Mouse (Mus musculus) liver, embryonic 14.5 days (tissue): ENCODE results near the gene Nt5dc3. TPM values are rescaled to one million over a fixed set of nuclear protein-coding genes. Genes with fewer than 3 reads are reported as not detected.

Source experiments
- ATAC-seq: fragments of 200-750 bp; cut with Nextera tagmentation; 2 replicates; pipeline ENCODE4 v1.8.0; 2017; ENCODE audit warnings: moderate number of reproducible peaks, mild to moderate bottlenecking, moderate library complexity; ENCODE audit not compliant: insufficient read depth
- DNase-seq, 3 experiments: peaks; one replicate each; pipeline ENCODE4 v3.0.0-alpha.2; 2012 to 2013; ENCODE audit warnings: low read depth in 3 of 3, low spot score in 3 of 3
- H3K27ac ChIP-seq: fragments of 300-500 bp; sonication (generic); 2 replicates; pipeline ENCODE4 v1.5.1; 2014; ENCODE audit warnings: moderate library complexity, mild to moderate bottlenecking, control low read depth, inconsistent platforms
- H3K27me3 ChIP-seq: fragments of 300-500 bp; sonication (generic); 2 replicates; pipeline ENCODE4 v1.6.1; 2014; ENCODE audit warnings: mild to moderate bottlenecking, low read length, moderate library complexity; ENCODE audit not compliant: control insufficient read depth, insufficient read depth
- H3K36me3 ChIP-seq: fragments of 300-500 bp; sonication (generic); replicated peaks from 2 replicates; pipeline ENCODE4 v1.6.1; 2014; ENCODE audit warnings: low read depth; ENCODE audit not compliant: control insufficient read depth, insufficient read depth
- H3K4me1 ChIP-seq, 2 experiments: fragments of 200-500 bp in 1 of 2; fragments of 300-500 bp in 1 of 2; sonication (generic) in 1 of 2; replicated peaks; 2 replicates each; pipeline ENCODE4 v1.6.1; 2012 to 2014; ENCODE audit warnings: antibody characterized with exemption in 1 of 2, inconsistent platforms in 1 of 2, low read length in 1 of 2; ENCODE audit not compliant: control insufficient read depth in 2 of 2, insufficient read depth in 2 of 2
- H3K4me2 ChIP-seq: fragments of 300-500 bp; sonication (generic); 2 replicates; pipeline ENCODE4 v1.6.1; 2014; ENCODE audit warnings: low read depth, mild to moderate bottlenecking, control low read depth, moderate library complexity
- H3K4me3 ChIP-seq, 2 experiments: fragments of 200-500 bp in 1 of 2; fragments of 300-500 bp in 1 of 2; sonication (generic) in 1 of 2; 2 replicates each; pipeline ENCODE4 v1.5.1; 2012 to 2014; ENCODE audit warnings: low read depth in 2 of 2, low read length in 2 of 2, mild to moderate bottlenecking in 2 of 2, control low read depth in 1 of 2, inconsistent platforms in 1 of 2, moderate library complexity in 1 of 2; ENCODE audit not compliant: insufficient read depth in 1 of 2
- H3K9ac ChIP-seq: fragments of 300-500 bp; sonication (generic); replicated peaks from 2 replicates; pipeline ENCODE4 v1.6.1; 2014; ENCODE audit warnings: mild to moderate bottlenecking, control low read depth, moderate library complexity
- H3K9me3 ChIP-seq: fragments of 300-500 bp; sonication (generic); 2 replicates; pipeline ENCODE4 v1.6.1; 2016; ENCODE audit warnings: low read length, mixed read lengths; ENCODE audit not compliant: control insufficient read depth
- CTCF ChIP-seq: IDR thresholded peaks from 2 replicates; pipeline ENCODE4 v1.5.1; 2016; ENCODE audit warnings: antibody characterized with exemption, low read depth, control low read depth
- EP300 ChIP-seq: IDR thresholded peaks from 2 replicates; pipeline ENCODE4 v1.6.1; 2016; ENCODE audit warnings: antibody characterized with exemption, low read depth
- whole genome bisulfite sequencing: fragments of 180-500 bp; shearing (Covaris S2); extraction: QIAGEN DNeasy Blood & Tissue Kit; methylation state at CpG from one replicate; pipeline ENCODE4 v1.1.7; 2014; ENCODE audit not compliant: insufficient replicate concordance; 5-methylcytosine and 5-hydroxymethylcytosine counted together
- polyA plus RNA-seq, 2 experiments: library from polyadenylated mRNA; depleted of rRNA in 1 of 2; stranded (reverse) in 1 of 2; unstranded in 1 of 2; fragments of >200 nt; fragmentation: Nextera tagmentation in 1 of 2; extraction: Ambion mirVana in 1 of 2; gene quantifications; 2 replicates each; pipeline versions ENCODE4 v1.2.1 to v1.2.3; 2012 to 2014

Nt5dc3 gene
- polyA plus RNA-seq, 2 experiments = 0.46 to 0.89 TPM

GRCm38 (mm10) chr10:86789146-86789672, 10.4 kb downstream of the Nt5dc3 start:
- no peaks in the 10 kb centered on the region for H3K9me3 ChIP-seq
- H3K4me3 ChIP-seq = no peak overlapping the region
- H3K27me3 ChIP-seq = no peaks in the 10 kb centered on the region
- ATAC-seq = no peak
- DNase-seq = no peak
- H3K36me3 ChIP-seq = no peaks in the 10 kb centered on the region
- no peak overlapping the region for H3K27ac ChIP-seq
- no peak for TF ChIP-seq CTCF
- no peak for TF ChIP-seq EP300
- H3K4me1 ChIP-seq = peaks cover 0 to 3% of the 10 kb centered on the region in 2 experiments; a peak in 1 of 4 replicates
- no peak overlapping the region for H3K9ac ChIP-seq
- WGBS = 72% methylated on average over 7 of the region's 7 CpGs
- H3K4me2 ChIP-seq = no peak overlapping the region

DNA sequence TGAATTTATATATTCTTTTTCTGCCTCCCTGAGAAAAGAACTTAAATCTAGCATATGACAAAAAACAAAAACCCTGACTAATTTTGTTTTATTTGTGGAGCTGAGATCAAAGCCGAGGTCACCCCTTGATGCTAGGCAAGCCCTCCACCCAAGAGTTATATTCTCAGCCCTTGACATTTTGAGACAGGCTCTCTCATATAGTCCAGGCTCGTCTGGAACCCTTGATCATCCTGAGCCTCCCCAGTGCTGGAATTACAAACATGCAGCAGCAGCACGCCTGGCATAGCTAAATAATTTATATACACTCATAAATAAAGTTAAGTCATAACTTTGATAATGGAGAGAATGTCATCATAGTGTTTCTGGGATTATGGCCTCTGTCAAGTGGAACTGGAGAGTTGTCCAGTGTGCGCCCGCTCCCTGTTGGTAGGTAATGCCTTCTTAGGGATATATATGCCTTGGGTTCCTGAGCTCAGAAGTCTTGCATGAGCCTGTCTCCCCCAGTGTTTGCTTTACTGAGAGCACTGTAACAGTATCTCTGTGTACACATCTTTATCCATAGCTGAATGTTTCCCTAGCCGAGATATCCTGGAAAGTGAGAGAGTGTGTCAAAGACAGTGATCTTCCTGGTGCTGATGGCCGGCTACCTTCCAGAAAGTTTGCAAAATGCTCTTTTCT, 12.8 kb downstream of the Nt5dc3 start:
- no peak for DNase-seq
- 70% methylated on average over 7 of the region's 7 CpGs for WGBS
- Histone ChIP-seq H3K9me3 (no peaks in the 10 kb centered on the region), H3K9ac (no peak overlapping the region), H3K36me3 (no peaks in the 10 kb centered on the region), H3K4me1 (peaks cover 0 to 3% of the 10 kb centered on the region in 2 experiments; a peak in 1 of 4 replicates), H3K4me3 (no peak overlapping the region), H3K4me2 (no peak overlapping the region), H3K27me3 (no peaks in the 10 kb centered on the region), H3K27ac (no peak overlapping the region)
- no peak for ATAC-seq
- no peak for TF ChIP-seq EP300
- TF ChIP-seq CTCF = no peak

DNA sequence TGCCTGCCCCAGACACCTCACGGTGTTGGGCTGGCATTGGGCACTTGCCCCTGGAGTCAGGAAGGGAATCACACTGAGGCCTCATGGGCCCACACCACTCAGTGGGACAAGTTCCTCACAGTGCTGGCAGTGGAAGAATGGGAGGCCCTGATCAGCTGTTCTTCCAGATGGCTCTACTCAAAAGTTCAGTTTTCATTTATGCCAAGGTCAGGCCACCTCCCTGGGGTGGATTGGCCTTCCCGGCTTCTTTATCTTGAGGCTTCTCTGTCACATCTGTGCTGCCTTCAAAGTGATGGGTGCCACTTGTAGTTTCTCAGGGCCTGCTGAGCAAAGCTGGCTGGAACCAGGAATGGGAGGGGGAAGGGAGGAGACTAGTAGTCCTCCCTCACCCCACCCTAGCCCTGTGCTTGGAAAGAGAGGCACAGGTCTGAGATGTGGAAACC, 14.7 kb downstream of the Nt5dc3 start:
- no peak for ATAC-seq

DNA sequence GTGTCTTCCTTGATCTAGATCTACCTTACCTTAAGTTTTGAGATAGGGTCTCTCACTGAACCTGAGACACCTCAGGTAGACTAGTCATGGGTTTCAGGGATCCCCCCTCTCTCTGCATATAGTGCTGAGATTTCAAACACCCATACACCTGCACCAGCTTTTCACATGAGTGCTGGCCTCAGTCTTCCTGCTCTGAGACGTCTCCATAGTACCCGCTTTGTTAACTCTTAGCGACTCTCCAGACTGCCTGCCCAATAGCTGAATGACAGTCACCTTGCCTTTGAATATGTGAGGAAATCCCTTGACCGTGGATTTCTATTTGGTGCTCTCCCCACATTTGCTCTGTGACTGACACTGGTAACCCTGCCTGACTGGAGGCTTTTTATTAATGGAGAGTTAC, 15.4 kb downstream of the Nt5dc3 start:
- H3K27ac ChIP-seq = no peak overlapping the region
- ATAC-seq (no peak), DNase-seq (no peak)
- TF ChIP-seq CTCF = no peak
- no peaks in the 10 kb centered on the region for H3K9me3 ChIP-seq
- H3K4me2 ChIP-seq = no peak overlapping the region
- 76% methylated on average over 4 of the region's 4 CpGs for WGBS
- peaks cover 0 to 3% of the 10 kb centered on the region in 2 experiments; a peak in 1 of 4 replicates for H3K4me1 ChIP-seq
- no peak overlapping the region for H3K9ac ChIP-seq
- H3K27me3 ChIP-seq = no peaks in the 10 kb centered on the region
- H3K4me3 ChIP-seq = no peak overlapping the region
- no peaks in the 10 kb centered on the region for H3K36me3 ChIP-seq

More for the DNA sequence above, 14.7 kb downstream of the Nt5dc3 start:
- H3K9me3 ChIP-seq = no peaks in the 10 kb centered on the region
- no peak overlapping the region for H3K4me2 ChIP-seq
- DNase-seq = no peak
- no peak overlapping the region for H3K9ac ChIP-seq
- no peak overlapping the region for H3K27ac ChIP-seq
- TF ChIP-seq EP300 = no peak
- TF ChIP-seq CTCF = no peak
- H3K36me3 ChIP-seq = no peaks in the 10 kb centered on the region
- H3K27me3 ChIP-seq = no peaks in the 10 kb centered on the region
- H3K4me3 ChIP-seq = no peak overlapping the region
- WGBS = 53% methylated on average over 2 of the region's 2 CpGs
- H3K4me1 ChIP-seq = peaks cover 0 to 3% of the 10 kb centered on the region in 2 experiments; a peak in 1 of 4 replicates

- no peaks in the 10 kb centered on the region for H3K9me3 ChIP-seq
- H3K4me2 ChIP-seq = no peak overlapping the region
- DNase-seq = no peak
- WGBS = 77% methylated on average over 9 of the region's 9 CpGs
- TF ChIP-seq CTCF (no peak), EP300 (no peak)
- no peaks in the 10 kb centered on the region for H3K27me3 ChIP-seq
- no peak overlapping the region for H3K27ac ChIP-seq
- no peak overlapping the region for H3K9ac ChIP-seq
- H3K4me1 ChIP-seq = peaks cover 0 to 3% of the 10 kb centered on the region in 2 experiments; a peak in 1 of 4 replicates
- no peaks in the 10 kb centered on the region for H3K36me3 ChIP-seq
- H3K4me3 ChIP-seq = no peak overlapping the region
- no peak for ATAC-seq
Measured at GRCm38 (mm10) chr10:86794794-86795535, 16.2 kb downstream of the Nt5dc3 start.
